ENCODE assay signal across 29 mouse cellular contexts in genomic region chr4:137100756-137101155, GRCm38 (mm10). TPM values are rescaled to one million over a fixed set of nuclear protein-coding genes. Genes with fewer than 3 reads are reported as not detected.
DNase-seq lines count a peak whose midpoint lies in the region; ATAC-seq and TF ChIP-seq lines count a peak whose summit lies in the region.
"Had no signal": no experiment of that assay in that cellular context is flagged by ENCODE, and none has a peak within 500 bp of the region (broad histone marks: within the 10 kb centered on the region; RNA-seq: fewer than 3 reads in every experiment).

No protein-coding gene starts in this region.

- H3K27ac ChIP-seq in midbrain, embryonic 11.5 days (ENCODE audit: low read depth, low read length), result no peak overlapping the region
- H3K27ac ChIP-seq in midbrain, embryonic 10.5 days (replicated peaks), result no peak overlapping the region
- H3K27ac ChIP-seq in liver, embryonic 12.5 days, result no peak overlapping the region
- H3K27ac ChIP-seq: embryonic facial prominence, embryonic 12.5 days; embryonic facial prominence, embryonic 15.5 days; heart, embryonic 15.5 days; hindbrain, embryonic 10.5 days; hindbrain, embryonic 13.5 days; hindbrain, postnatal 0 days had no signal

- H3K4me2 ChIP-seq in midbrain, embryonic 11.5 days, result no peak overlapping the region
- peak overlapping the region; percentile 35 for H3K4me2 ChIP-seq in myocyte (ENCODE audit: low read depth)
- H3K4me2 ChIP-seq in liver, embryonic 12.5 days, result no peak overlapping the region
- H3K4me2 ChIP-seq: embryonic facial prominence, embryonic 12.5 days; embryonic facial prominence, embryonic 15.5 days; heart, embryonic 12.5 days; heart, embryonic 15.5 days; hindbrain, embryonic 13.5 days had no signal

- no peak overlapping the region for H3K4me3 ChIP-seq in midbrain, embryonic 11.5 days (ENCODE audit: low read depth, low read length)
- no peak overlapping the region for H3K4me3 ChIP-seq in midbrain, embryonic 10.5 days
- no peak overlapping the region for H3K4me3 ChIP-seq in myocyte
- no peak overlapping the region for H3K4me3 ChIP-seq in liver, embryonic 12.5 days
- H3K4me3 ChIP-seq: embryonic facial prominence, embryonic 12.5 days; embryonic facial prominence, embryonic 15.5 days; heart, embryonic 12.5 days; heart, embryonic 15.5 days; hindbrain, embryonic 10.5 days; hindbrain, embryonic 13.5 days had no signal

- H3ac ChIP-seq in myocyte (ENCODE audit: control insufficient read depth, insufficient read length), result no peak overlapping the region

- no peaks in the 10 kb centered on the region for H3K9me3 ChIP-seq in midbrain, embryonic 11.5 days (ENCODE audit: control insufficient read depth, low read length)
- no peaks in the 10 kb centered on the region for H3K9me3 ChIP-seq in midbrain, embryonic 10.5 days (replicated peaks)
- H3K9me3 ChIP-seq in liver, embryonic 12.5 days (replicated peaks), result no peaks in the 10 kb centered on the region
- H3K9me3 ChIP-seq: embryonic facial prominence, embryonic 12.5 days; embryonic facial prominence, embryonic 15.5 days; G1E; heart, embryonic 12.5 days; heart, embryonic 15.5 days; hindbrain, embryonic 10.5 days; hindbrain, embryonic 13.5 days had no signal

- no peak overlapping the region for H3K9ac ChIP-seq in midbrain, embryonic 11.5 days (ENCODE audit: low read length)
- H3K9ac ChIP-seq in liver, embryonic 12.5 days, result no peak overlapping the region
- H3K9ac ChIP-seq: embryonic facial prominence, embryonic 12.5 days; embryonic facial prominence, embryonic 15.5 days; forebrain, postnatal 0 days; heart, embryonic 12.5 days; heart, embryonic 15.5 days; hindbrain, embryonic 13.5 days had no signal

- H3K27me3 ChIP-seq in midbrain, embryonic 11.5 days (ENCODE audit: control insufficient read depth, insufficient read depth, low read length), result no peaks in the 10 kb centered on the region
- H3K27me3 ChIP-seq in midbrain, embryonic 10.5 days (ENCODE audit: low read depth, poor library complexity, severe bottlenecking), result no peaks in the 10 kb centered on the region
- no peaks in the 10 kb centered on the region for H3K27me3 ChIP-seq in myocyte (ENCODE audit: control insufficient read depth, insufficient read depth, insufficient read length)
- peaks cover 64% of the 10 kb centered on the region for H3K27me3 ChIP-seq in liver, embryonic 12.5 days (replicated peaks)
- H3K27me3 ChIP-seq: embryonic facial prominence, embryonic 12.5 days; embryonic facial prominence, embryonic 15.5 days had no signal

- DNase-seq in adrenal gland, adult 2 months, result peak; percentile 78
- DNase-seq in adrenal gland, postnatal 4 days (ENCODE audit: low spot score in 2 of 2), result no peak
- DNase-seq in midbrain, embryonic 11.5 days (ENCODE audit: low spot score, missing footprints), result peak; percentile 21
- DNase-seq in midbrain, embryonic 10.5 days (ENCODE audit: low spot score), result no peak
- DNase-seq in MN1 (ENCODE audit: low spot score), result peak; percentile 50
- no peak for DNase-seq in frontal cortex, adult 2 months (ENCODE audit: extremely low spot score in 1 of 2, low spot score in 1 of 2)
- DNase-seq: cerebellum, adult 11 months; cerebellum, adult 2 months; cerebellum, adult 9-11 months; cerebellum, postnatal 25 days; forebrain, postnatal 0 days; gastrocnemius, postnatal 25 days; heart, adult 18-20 months; heart, postnatal 10 days; heart, postnatal 36 days; kidney, adult 18-20 months had no signal

- ATAC-seq in midbrain, embryonic 11.5 days (ENCODE audit: low FRiP score), result no peak
- ATAC-seq in liver, embryonic 12.5 days, result no peak
- ATAC-seq: forebrain, embryonic 14.5 days; forebrain, postnatal 0 days; hindbrain, postnatal 0 days; inflammation-experienced regulatory T-cells, adult 6 months; intestine, embryonic 16.5 days had no signal

- no peaks in the 10 kb centered on the region for H3K36me3 ChIP-seq in midbrain, embryonic 11.5 days (ENCODE audit: control insufficient read depth, insufficient read depth, low read length)
- no peaks in the 10 kb centered on the region for H3K36me3 ChIP-seq in midbrain, embryonic 10.5 days
- H3K36me3 ChIP-seq in myocyte (ENCODE audit: control insufficient read depth, insufficient read depth), result no peaks in the 10 kb centered on the region
- H3K36me3 ChIP-seq in liver, embryonic 12.5 days, result no peaks in the 10 kb centered on the region
- H3K36me3 ChIP-seq: embryonic facial prominence, embryonic 12.5 days; embryonic facial prominence, embryonic 15.5 days; G1E; heart, embryonic 12.5 days; heart, embryonic 15.5 days; hindbrain, embryonic 10.5 days; hindbrain, embryonic 13.5 days had no signal

- WGBS in midbrain, embryonic 11.5 days, result 96% methylated on average over 4 of the region's 4 CpGs
- WGBS in midbrain, embryonic 10.5 days, result 93% methylated on average over 4 of the region's 4 CpGs
- WGBS in liver, embryonic 12.5 days (ENCODE audit: insufficient replicate concordance), result 75% methylated on average over 4 of the region's 4 CpGs

- TF ChIP-seq POLR2A in myocyte (IDR thresholded peaks at IDR 0.05; ENCODE audit: insufficient read length, low read depth), result no peak

- no peaks in the 10 kb centered on the region for H3K4me1 ChIP-seq in midbrain, embryonic 11.5 days (ENCODE audit: control insufficient read depth, insufficient read depth, low read length)
- H3K4me1 ChIP-seq in midbrain, embryonic 10.5 days, result peaks cover 6% of the 10 kb centered on the region; the same call in 1 of the 2 replicates
- H3K4me1 ChIP-seq in liver, embryonic 12.5 days, result no peaks in the 10 kb centered on the region

- H3K79me2 ChIP-seq in myocyte (ENCODE audit: control insufficient read depth, insufficient read depth), result no peaks in the 10 kb centered on the region

TF ChIP-seq in myocyte, 11 proteins besides CTCF, POLR2A, EP300 and RAD21:
- peak in 1 of 3 experiments; percentile 20 for TF ChIP-seq MYOD1 (IDR thresholded peaks at IDR 0.05; ENCODE audit: control insufficient read depth in 1 of 3, insufficient read length in 2 of 3, low read depth in 2 of 3)
- no peak for TF ChIP-seq E2F4 (IDR thresholded peaks at IDR 0.05; ENCODE audit: insufficient read depth)
- no peak for TF ChIP-seq SRF (IDR thresholded peaks at IDR 0.05; ENCODE audit: control insufficient read depth, insufficient read length, low read depth)
- TF ChIP-seq POLR2AphosphoS2 (IDR thresholded peaks at IDR 0.05; ENCODE audit: insufficient read length, low read depth), result no peak
- TF ChIP-seq REST (IDR thresholded peaks at IDR 0.05; ENCODE audit: insufficient read depth, insufficient read length), result no peak

RNA-seq across cellular contexts. Expression of gene Zbtb40, which starts 52.2 kb away (rescaled TPM):
- 10 to 100 TPM; 10.3 to 12.2 TPM for total RNA-seq in adrenal gland, adult 2 months (2021)
- polyA plus RNA-seq in adrenal gland, adult 2 months (2012; rRNA removed), result 9.7 and 10.8 TPM in 2 replicates
- 1 to 10 TPM; 6.6 to 9.9 TPM for total RNA-seq in adrenal gland, postnatal 4 days (2021)
- polyA plus RNA-seq in midbrain, embryonic 11.5 days (2014; fragmentation: Nextera tagmentation; extraction: Ambion mirVana), result 3.4 and 4.2 TPM in 2 replicates
- 4.9 and 5.0 TPM in 2 replicates for polyA plus RNA-seq in midbrain, embryonic 10.5 days (2016; fragmentation: Nextera tagmentation; extraction: Ambion mirVana)
- 7.4 TPM for polyA plus RNA-seq in myocyte (2012; fragmentation: generic; extraction: Trizol)
- polyA plus RNA-seq in liver, embryonic 12.5 days (2016; fragmentation: Nextera tagmentation; extraction: Ambion mirVana), result 3.0 and 3.2 TPM in 2 replicates
- 7.4 and 7.5 TPM in 2 replicates for polyA plus RNA-seq in frontal cortex, adult 2 months (2012; rRNA removed)

Comparison
In these comparisons a context has a peak if more than half of its experiments do, and no peak if none do; other contexts are left out.
1. DNase-seq: peak in adrenal gland, adult 2 months (single experiment), midbrain, embryonic 11.5 days (single experiment) and MN1 (single experiment); none in adrenal gland, postnatal 4 days (0 of 2), midbrain, embryonic 10.5 days (single experiment) and frontal cortex, adult 2 months (0 of 2).